Mouse (Mus musculus) kidney, embryonic 15.5 days (tissue): ENCODE measurements at regions not wholly inside any gene's neighbourhood (a gene's known extent, or its start where the extent isn't known, plus 50 kb on each side); places are given as distances from the start of the nearest gene placed in this dataset.

ENCODE experiments used
- ATAC-seq: fragments of 200-750 bp; cut with Nextera tagmentation; replicated peaks from 2 replicates; pipeline ENCODE4 v1.8.0; 2017; ENCODE audit warnings: moderate TSS enrichment; ENCODE audit not compliant: low FRiP score
- H3K27ac ChIP-seq: fragments of 300-500 bp; sonication (generic); 2 replicates; pipeline ENCODE4 v1.5.1; 2015; ENCODE audit warnings: mild to moderate bottlenecking, inconsistent platforms
- H3K27me3 ChIP-seq: fragments of 300-500 bp; sonication (generic); 2 replicates; pipeline ENCODE4 v1.6.1; 2015; ENCODE audit warnings: inconsistent platforms
- H3K36me3 ChIP-seq: fragments of 300-500 bp; sonication (generic); 2 replicates; pipeline ENCODE4 v1.6.1; 2015; ENCODE audit warnings: inconsistent platforms
- H3K4me1 ChIP-seq: fragments of 300-500 bp; sonication (generic); 2 replicates; pipeline ENCODE4 v1.6.1; 2015; ENCODE audit warnings: inconsistent platforms
- H3K4me2 ChIP-seq: fragments of 300-500 bp; sonication (generic); 2 replicates; pipeline ENCODE4 v1.6.1; 2015; ENCODE audit warnings: moderate library complexity, mild to moderate bottlenecking, inconsistent platforms
- H3K4me3 ChIP-seq: fragments of 300-500 bp; sonication (generic); replicated peaks from 2 replicates; pipeline ENCODE4 v1.5.1; 2015; ENCODE audit warnings: mild to moderate bottlenecking, inconsistent platforms
- H3K9ac ChIP-seq: fragments of 300-500 bp; sonication (generic); 2 replicates; pipeline ENCODE4 v1.6.1; 2015; ENCODE audit warnings: mild to moderate bottlenecking, inconsistent platforms
- H3K9me3 ChIP-seq: fragments of 300-500 bp; sonication (generic); replicated peaks from 2 replicates; pipeline ENCODE4 v1.6.1; 2016; ENCODE audit warnings: inconsistent platforms
- WGBS: fragments of 180-500 bp; shearing (Covaris S2); methylation state at CpG from one replicate; pipeline ENCODE4 v1.1.7; 2015; ENCODE audit warnings: mixed read lengths; 5-methylcytosine and 5-hydroxymethylcytosine counted together

DNA sequence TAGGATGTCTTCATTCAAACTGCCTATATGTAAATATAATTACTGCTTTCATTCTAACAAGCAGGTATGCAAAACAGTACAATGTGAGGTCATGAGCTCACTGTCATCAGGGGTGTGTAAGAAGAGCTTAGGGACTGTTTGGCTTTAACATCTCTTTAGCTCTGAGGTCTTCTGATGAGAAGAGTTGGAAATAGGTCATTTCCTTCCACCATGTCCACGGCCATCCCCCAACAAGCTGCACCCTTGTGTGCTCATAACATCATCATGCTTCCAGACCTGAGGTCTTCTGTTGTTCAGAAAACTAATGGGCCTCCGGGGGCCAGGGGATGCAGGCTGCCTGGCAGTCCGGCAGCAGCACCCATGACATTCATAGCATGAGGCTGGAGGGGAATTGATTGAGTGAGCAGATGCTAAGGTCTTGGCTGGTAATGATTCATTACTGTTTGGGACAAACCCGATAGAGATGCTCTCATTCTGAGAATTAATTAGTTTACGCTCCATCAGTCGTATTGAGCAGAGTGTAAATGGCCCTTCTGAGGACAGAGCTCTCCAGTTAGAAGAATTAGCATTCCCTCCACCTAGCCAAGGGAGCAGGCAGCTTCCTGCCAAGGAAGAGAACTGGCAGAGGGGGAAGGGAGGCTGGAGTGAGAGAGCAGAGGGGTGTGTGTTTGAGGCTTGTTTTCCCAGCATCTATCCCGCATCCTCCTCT, 64.0 kb downstream of the Rps24 start:
- H3K27me3 ChIP-seq: no peaks in the 10 kb centered on the region
- H3K4me2 ChIP-seq: no peak overlapping the region
- 50% methylated on average over 7 of the region's 7 CpGs for WGBS
- H3K4me3 ChIP-seq: no peak overlapping the region
- no peaks in the 10 kb centered on the region for H3K4me1 ChIP-seq
- no peaks in the 10 kb centered on the region for H3K36me3 ChIP-seq
- ATAC-seq: no peak
- H3K9ac ChIP-seq: no peak overlapping the region
- H3K9me3 ChIP-seq: peaks cover 4% of the 10 kb centered on the region; the same call in 1 of the 2 replicates
- H3K27ac ChIP-seq: no peak overlapping the region

DNA sequence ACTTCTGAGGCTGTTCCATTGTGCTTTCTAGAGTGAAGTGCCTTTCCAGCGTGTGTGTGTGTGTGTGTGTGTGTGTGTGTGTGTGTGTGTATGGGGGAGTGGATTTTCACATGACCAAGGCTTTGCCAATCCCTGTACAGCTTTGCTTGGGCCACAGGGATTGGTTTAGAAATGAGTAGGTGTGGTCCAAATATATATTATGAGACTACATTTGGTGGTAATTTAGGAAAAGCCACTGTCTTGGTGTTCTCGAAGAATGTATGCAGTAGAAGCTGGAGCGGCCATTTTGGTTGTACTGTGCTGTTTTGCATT, 64.5 kb downstream of the Rps24 start:
- H3K27ac ChIP-seq: no peak overlapping the region
- H3K27me3 ChIP-seq: no peaks in the 10 kb centered on the region
- no peak for ATAC-seq
- H3K4me1 ChIP-seq: no peaks in the 10 kb centered on the region
- H3K9ac ChIP-seq: no peak overlapping the region
- H3K36me3 ChIP-seq: no peaks in the 10 kb centered on the region
- no peak overlapping the region for H3K4me3 ChIP-seq
- H3K9me3 ChIP-seq: peaks cover 4% of the 10 kb centered on the region; the same call in 1 of the 2 replicates
- no peak overlapping the region for H3K4me2 ChIP-seq
- 76% methylated on average over 3 of the region's 3 CpGs for WGBS

DNA sequence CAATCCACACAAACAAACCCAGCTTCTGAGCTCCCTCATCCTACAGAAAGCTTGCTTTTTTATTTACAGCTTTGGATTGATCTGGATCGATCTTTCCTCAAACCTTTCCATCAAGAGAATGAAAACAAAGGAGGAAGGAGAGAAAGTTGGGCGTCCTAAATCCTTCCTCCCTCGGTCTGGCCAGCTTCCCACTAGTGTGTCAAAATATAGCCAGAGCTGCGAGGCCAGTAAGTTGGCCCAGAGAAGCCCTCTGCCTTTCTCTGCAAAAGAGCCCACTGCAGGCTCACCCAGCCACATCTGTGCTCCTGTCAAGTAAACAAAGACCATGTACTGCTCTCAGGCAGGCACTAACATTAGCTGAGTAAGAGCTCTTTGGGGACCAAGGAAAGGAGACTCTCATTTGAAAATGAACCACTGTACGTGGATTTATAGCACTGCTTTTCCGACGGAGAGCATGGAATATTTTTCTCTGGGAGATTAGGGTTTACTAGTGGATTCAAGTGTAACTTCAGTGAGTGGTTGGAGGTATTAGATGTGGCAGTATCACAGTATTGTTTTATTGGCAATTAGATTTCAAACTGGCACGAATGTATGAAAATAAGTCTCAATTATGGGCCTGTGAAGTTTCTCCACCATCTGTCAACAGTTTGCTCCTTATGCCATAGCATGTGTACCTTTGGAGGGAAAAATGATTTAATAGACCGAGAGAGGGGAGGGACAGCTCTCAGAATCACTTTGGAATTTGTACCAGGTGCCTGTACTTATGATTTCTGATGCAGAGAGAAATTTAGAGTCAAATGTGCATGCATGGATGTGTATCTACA, 78.1 kb downstream of the Rps24 start:
- Histone ChIP-seq H3K4me3 (no peak overlapping the region), H3K4me1 (peaks cover 11% of the 10 kb centered on the region), H3K27me3 (no peaks in the 10 kb centered on the region), H3K27ac (no peak overlapping the region), H3K36me3 (no peaks in the 10 kb centered on the region), H3K9ac (no peak overlapping the region), H3K9me3 (no peaks in the 10 kb centered on the region), H3K4me2 (no peak overlapping the region)
- 55% methylated on average over 9 of the region's 9 CpGs for WGBS
- ATAC-seq: no peak

DNA sequence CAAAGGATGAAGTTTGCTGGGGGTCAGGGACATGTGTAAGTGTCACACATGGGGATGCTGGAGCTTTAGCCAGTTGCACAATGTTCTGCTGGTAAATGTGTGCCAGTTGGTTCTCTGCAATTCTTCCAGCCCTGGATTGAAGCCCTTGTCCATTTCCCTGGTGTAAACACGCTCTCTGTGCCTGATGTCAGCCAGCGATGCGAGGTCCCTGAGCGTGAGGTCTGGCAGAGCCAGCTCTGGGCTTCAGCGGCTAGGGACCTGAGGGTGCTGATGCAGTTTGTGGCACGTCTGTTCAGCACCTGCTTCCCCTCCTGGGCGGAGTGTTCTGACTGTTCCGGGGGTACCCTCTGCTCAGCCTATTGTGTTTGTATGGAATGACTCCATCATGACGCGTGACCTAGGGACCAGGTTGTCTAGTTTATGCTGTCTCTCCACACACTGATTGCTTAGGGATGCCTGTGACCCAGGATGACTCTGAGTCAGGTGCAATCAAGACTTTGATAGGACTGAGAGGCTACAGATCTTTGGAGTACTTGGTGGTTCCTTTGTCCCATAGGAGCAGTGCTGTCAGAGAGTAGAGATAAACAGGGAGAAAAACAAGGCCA, 78.9 kb downstream of the Rps24 start:
- Histone ChIP-seq H3K9ac (no peak overlapping the region), H3K9me3 (no peaks in the 10 kb centered on the region), H3K27ac (no peak overlapping the region), H3K36me3 (no peaks in the 10 kb centered on the region), H3K4me1 (peaks cover 11% of the 10 kb centered on the region), H3K27me3 (no peaks in the 10 kb centered on the region), H3K4me3 (no peak overlapping the region), H3K4me2 (no peak overlapping the region)
- 88% methylated on average over 10 of the region's 10 CpGs for WGBS
- ATAC-seq: no peak

DNA sequence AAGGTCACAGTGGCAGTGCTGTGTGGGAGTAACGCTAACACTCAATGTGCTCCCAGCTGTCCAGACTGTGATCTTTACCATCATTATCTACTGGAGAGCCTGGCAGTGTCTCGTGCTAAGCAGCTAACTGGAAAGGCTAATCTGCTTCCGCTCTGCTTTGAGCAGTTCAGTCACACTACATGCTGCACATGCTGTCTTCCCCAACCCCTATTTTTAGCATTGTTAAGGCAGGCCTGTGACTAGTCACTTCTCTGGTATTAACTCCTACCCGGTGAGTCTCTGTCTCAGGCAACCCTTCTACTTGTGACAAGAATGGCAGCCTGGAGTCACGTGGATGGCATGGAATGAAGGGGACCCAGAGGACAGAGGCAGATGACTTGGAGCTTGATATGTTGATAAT, 88.2 kb downstream of the Rps24 start:
- H3K27me3 ChIP-seq: no peaks in the 10 kb centered on the region
- no peak overlapping the region for H3K4me2 ChIP-seq
- no peak for ATAC-seq
- no peaks in the 10 kb centered on the region for H3K9me3 ChIP-seq
- no peak overlapping the region for H3K9ac ChIP-seq
- WGBS: 63% methylated on average over 5 of the region's 5 CpGs
- no peak overlapping the region for H3K4me3 ChIP-seq
- H3K4me1 ChIP-seq: peaks cover 8% of the 10 kb centered on the region
- no peak overlapping the region for H3K27ac ChIP-seq
- H3K36me3 ChIP-seq: no peaks in the 10 kb centered on the region

DNA sequence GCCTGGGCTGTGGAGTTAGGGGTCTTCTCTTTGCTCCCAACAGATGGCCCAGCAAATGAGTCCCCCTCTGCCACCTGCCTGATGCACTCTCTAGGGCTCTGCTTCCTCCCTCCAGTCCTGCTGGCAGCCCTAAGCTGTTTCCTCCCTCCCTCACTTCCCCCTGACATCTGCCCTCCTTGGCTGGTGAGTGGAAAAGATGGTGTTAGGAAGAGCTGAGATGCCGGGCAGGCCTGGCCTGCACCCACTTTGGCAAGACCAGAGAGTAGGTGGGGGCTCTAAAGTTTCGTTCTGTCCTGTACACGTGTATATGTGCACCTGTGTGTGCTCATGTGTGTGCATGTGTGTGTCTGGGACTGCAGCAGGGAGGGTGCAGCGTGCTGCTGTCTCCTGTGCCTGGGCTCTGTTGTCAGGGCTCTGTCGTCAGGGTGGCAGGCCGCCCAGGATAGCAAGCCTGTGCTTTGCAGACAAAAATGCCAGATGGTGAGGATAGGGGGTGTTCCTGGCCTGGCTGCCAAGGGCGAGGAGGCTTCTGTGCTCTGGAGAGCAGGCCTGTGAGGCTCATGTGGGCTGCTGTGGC, 91.7 kb downstream of the Rps24 start:
- H3K4me1 ChIP-seq: peaks cover 8% of the 10 kb centered on the region
- no peak for ATAC-seq
- no peaks in the 10 kb centered on the region for H3K9me3 ChIP-seq
- H3K4me2 ChIP-seq: no peak overlapping the region
- no peak overlapping the region for H3K27ac ChIP-seq
- WGBS: 52% methylated on average over 7 of the region's 7 CpGs
- H3K36me3 ChIP-seq: no peaks in the 10 kb centered on the region
- no peak overlapping the region for H3K4me3 ChIP-seq
- H3K9ac ChIP-seq: no peak overlapping the region
- no peaks in the 10 kb centered on the region for H3K27me3 ChIP-seq

DNA sequence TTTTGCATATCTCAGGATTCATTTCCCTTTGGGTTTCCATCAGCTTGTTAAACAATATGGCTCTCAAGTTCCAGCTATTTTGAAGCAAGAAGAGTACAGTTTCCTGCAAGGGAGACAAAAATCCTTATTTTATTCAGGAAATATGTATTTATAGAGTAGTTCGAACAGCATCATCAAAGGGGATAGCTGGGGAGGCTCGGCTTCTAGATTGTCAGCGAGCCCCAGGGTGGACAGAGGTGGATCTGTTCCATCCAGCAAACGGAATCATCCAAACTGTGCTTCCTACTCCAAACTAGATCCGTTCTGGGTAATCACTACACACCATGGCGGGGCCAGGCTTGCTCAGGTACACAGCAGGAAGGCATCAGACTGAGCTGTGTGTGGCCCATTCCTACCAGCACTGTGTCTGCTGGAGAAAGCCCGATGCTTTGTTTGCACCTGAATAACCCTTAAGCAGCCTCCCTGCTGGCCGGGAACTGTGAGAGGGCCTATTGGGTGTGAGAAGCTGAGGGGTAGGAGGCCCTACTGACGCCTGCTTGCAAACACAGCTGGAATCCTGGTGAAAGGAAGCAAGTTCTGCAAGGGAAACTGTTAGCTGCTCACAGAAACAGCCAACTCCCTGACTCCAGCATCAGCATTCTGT, 92.3 kb downstream of the Rps24 start:
- 33% methylated on average over 9 of the region's 9 CpGs for WGBS
- no peak overlapping the region for H3K27ac ChIP-seq

DNA sequence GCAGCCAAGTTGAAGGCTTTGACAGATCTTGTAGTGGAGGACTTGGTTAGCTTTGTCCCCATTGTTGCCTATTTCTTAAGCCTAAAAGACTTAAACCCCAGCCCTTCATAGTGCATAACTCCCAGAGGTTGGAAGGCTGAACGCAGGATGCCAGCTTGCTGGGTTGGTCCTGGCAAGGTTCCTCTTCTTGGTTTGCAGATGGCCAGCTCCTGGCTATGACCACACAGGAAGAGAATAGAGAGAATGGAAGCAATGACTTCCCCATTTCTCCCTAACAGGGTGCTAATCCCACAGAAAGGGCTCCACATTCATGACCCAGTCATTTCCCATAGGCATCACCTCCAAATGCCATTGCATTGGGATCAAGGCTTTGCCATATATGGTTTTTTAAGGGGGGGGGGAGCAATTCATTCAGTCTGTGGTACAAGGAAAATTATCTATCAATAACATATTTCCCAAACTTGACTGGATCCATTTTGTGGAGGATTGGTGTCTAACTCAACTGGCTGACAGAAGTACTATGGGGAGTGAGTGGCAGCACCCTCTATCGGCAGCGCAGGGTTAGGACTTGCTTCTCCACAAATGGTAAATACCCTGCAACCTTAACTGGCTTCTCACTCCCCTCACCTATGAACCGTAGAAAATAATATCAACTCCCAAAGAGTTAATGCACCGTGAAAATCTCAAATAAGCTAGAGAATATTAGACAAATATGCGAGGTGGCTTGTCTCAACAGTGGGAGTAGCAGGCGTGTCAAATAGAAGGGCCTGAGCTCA, 99.4 kb downstream of the Rps24 start:
- H3K4me2 ChIP-seq: no peak overlapping the region
- no peak overlapping the region for H3K9ac ChIP-seq
- ATAC-seq: no peak
- H3K4me3 ChIP-seq: no peak overlapping the region
- no peaks in the 10 kb centered on the region for H3K36me3 ChIP-seq
- H3K27ac ChIP-seq: no peak overlapping the region
- no peaks in the 10 kb centered on the region for H3K9me3 ChIP-seq
- no peaks in the 10 kb centered on the region for H3K27me3 ChIP-seq
- no peaks in the 10 kb centered on the region for H3K4me1 ChIP-seq
- 54% methylated on average over 7 of the region's 7 CpGs for WGBS

More for the DNA sequence above, 92.3 kb downstream of the Rps24 start:
- Histone ChIP-seq H3K9me3 (no peaks in the 10 kb centered on the region), H3K4me3 (no peak overlapping the region), H3K9ac (no peak overlapping the region), H3K36me3 (no peaks in the 10 kb centered on the region), H3K4me2 (no peak overlapping the region), H3K27me3 (no peaks in the 10 kb centered on the region), H3K4me1 (peaks cover 8% of the 10 kb centered on the region)
- ATAC-seq: no peak

DNA sequence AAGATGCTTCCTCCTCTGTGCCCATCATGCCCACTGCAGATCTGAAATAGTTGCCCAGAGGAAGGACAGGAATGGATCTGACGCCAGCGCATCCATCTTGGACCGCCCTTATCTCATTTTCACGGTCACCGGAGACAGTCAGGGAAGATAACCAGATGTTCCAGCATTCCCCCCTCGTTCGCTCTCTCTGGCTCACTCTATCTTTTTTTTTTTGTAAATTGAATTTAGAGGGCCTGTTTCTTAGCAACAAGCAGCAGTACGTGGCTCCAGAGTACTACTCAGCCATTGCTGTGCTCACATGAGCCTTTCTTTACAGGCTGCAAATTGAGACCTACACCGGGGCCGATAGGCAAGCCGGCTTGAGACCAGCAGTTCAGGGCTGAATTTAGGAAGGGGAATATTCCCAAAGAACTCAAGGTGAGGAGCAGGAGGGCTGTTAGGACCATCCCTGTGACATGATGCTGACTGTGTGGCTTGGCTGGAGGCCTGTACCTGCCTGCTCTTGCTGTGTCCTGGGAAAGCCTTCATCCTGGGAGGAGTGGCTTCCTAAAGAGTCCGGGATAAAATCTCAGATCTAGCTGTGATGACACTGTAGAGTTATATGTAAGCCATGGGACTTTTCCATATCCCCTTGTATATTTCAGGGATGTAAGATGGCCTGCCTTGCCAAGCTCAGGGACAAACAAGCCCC, 100.2 kb downstream of the Rps24 start:
- Histone ChIP-seq H3K4me1 (no peaks in the 10 kb centered on the region), H3K36me3 (no peaks in the 10 kb centered on the region), H3K4me3 (no peak overlapping the region), H3K4me2 (no peak overlapping the region), H3K9ac (no peak overlapping the region), H3K27me3 (no peaks in the 10 kb centered on the region), H3K27ac (no peak overlapping the region), H3K9me3 (no peaks in the 10 kb centered on the region)
- no peak for ATAC-seq
- 75% methylated on average over 12 of the region's 12 CpGs for WGBS

DNA sequence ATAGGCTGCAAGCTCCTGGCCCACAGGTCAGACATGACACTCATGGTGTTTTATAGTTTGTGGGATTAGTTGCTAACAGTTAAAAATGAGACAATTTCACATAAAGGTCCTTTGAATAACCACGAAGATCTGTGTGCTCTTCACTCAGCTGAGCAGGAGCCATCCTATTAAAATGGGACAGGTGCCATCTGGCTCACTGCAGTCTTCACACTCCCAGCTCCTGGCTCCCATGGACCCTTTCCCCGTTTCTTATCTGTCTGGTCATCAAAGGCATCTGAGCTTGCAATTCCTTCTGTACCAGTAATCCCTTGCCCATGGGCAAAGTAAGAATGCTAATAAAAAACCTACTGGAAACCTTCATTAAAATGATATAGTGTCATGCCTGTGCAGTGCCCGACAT, 101.1 kb downstream of the Rps24 start:
- H3K4me2 ChIP-seq: no peak overlapping the region
- no peaks in the 10 kb centered on the region for H3K27me3 ChIP-seq
- no peaks in the 10 kb centered on the region for H3K4me1 ChIP-seq
- WGBS: 44% methylated on average over 3 of the region's 3 CpGs
- no peak overlapping the region for H3K9ac ChIP-seq
- no peak overlapping the region for H3K27ac ChIP-seq
- no peaks in the 10 kb centered on the region for H3K9me3 ChIP-seq
- no peak overlapping the region for H3K4me3 ChIP-seq
- ATAC-seq: no peak
- H3K36me3 ChIP-seq: no peaks in the 10 kb centered on the region
